Mouse (Mus musculus) forebrain, embryonic 14.5 days (tissue): ENCODE measurements around the gene Krcc1. TPM values are rescaled to one million over a fixed set of nuclear protein-coding genes. Genes with fewer than 3 reads are reported as not detected.

Source experiments
- ATAC-seq: fragments of 200-750 bp; cut with Nextera tagmentation; 2 replicates; pipeline ENCODE4 v1.8.0; 2017; ENCODE audit warnings: mild to moderate bottlenecking, moderate library complexity
- DNase-seq: peaks from one replicate; pipeline ENCODE4 v3.0.0-alpha.2; 2015; ENCODE audit warnings: low spot score
- H3K27ac ChIP-seq: fragments of 300-500 bp; sonication (generic); 2 replicates; pipeline ENCODE4 v1.5.1; 2014; ENCODE audit warnings: low read depth, mild to moderate bottlenecking, control low read depth, low read length, moderate library complexity
- H3K27me3 ChIP-seq: fragments of 300-500 bp; sonication (generic); replicated peaks from 2 replicates; pipeline ENCODE4 v1.6.1; 2014; ENCODE audit warnings: low read length, control low read depth, mixed read lengths; ENCODE audit not compliant: control insufficient read depth, insufficient read depth
- H3K36me3 ChIP-seq: fragments of 300-500 bp; sonication (generic); 2 replicates; pipeline ENCODE4 v1.6.1; 2014; ENCODE audit warnings: low read length, control low read depth; ENCODE audit not compliant: control insufficient read depth, insufficient read depth
- H3K4me1 ChIP-seq: fragments of 300-500 bp; sonication (generic); 2 replicates; pipeline ENCODE4 v1.6.1; 2014; ENCODE audit warnings: antibody characterized with exemption, low read length, control low read depth; ENCODE audit not compliant: control insufficient read depth, insufficient read depth
- H3K4me2 ChIP-seq: fragments of 300-500 bp; sonication (generic); 2 replicates; pipeline ENCODE4 v1.6.1; 2014; ENCODE audit warnings: mild to moderate bottlenecking, control low read depth, low read length
- H3K4me3 ChIP-seq: fragments of 300-500 bp; sonication (generic); 2 replicates; pipeline ENCODE4 v1.5.1; 2014; ENCODE audit warnings: low read depth, low read length, control low read depth
- H3K9ac ChIP-seq: fragments of 300-500 bp; sonication (generic); 2 replicates; pipeline ENCODE4 v1.6.1; 2014; ENCODE audit warnings: mild to moderate bottlenecking, low read length, control low read depth, moderate library complexity
- H3K9me3 ChIP-seq: fragments of 300-500 bp; sonication (generic); replicated peaks from 2 replicates; pipeline ENCODE4 v1.6.1; 2016; ENCODE audit warnings: low read length, control low read depth, mixed read lengths; ENCODE audit not compliant: control insufficient read depth
- WGBS: fragments of 180-500 bp; shearing (Covaris S2); extraction: QIAGEN DNeasy Blood & Tissue Kit; methylation state at CpG from one replicate; pipeline ENCODE4 v1.1.7; 2014; 5-methylcytosine and 5-hydroxymethylcytosine counted together
- polyA plus RNA-seq: library from polyadenylated mRNA; unstranded; fragments of >200 nt; fragmentation: Nextera tagmentation; extraction: Ambion mirVana; gene quantifications from 2 replicates; pipeline ENCODE4 v1.2.1, GENCODE M21; 2014

Krcc1 gene
- polyA plus RNA-seq, 1 experiment from 2014 or later: 23.6 TPM

DNA sequence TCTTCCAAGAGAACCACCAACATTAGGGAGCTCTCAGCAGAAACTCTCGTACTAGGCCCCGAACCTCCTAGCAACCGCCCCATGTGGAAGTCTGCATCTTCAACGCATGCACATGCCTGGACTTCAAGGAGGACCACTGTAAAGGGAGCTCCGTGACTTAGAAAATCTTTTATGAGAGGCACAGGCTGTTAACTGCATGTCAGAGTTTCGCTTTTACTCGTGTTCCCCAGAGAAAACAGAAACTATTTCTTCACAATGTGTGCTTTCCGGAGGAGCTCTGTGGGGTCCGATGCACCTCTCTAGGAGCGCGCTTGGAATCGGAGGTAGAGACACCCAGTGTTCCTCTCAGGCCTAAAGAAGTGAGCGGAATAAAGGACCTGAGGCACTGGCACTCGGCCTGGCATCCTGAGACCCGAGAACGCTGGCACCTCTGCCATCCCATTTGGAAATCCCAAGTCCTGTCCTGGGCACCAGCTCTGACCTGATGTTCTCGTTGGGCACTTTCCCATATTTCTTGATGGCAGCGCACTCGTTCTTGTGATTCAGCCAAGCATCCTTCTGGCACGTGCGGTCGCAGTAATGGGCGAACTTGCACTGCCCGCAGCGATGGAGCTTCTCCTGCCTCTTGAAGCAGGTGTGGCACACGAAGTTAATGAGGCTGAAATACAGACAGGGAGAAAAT lies 32.3 kb upstream of the Krcc1 start:
- Histone ChIP-seq H3K27ac (no peak overlapping the region), H3K4me3 (no peak overlapping the region), H3K36me3 (no peaks in the 10 kb centered on the region), H3K4me2 (no peak overlapping the region), H3K9me3 (no peaks in the 10 kb centered on the region), H3K4me1 (no peaks in the 10 kb centered on the region), H3K27me3 (no peaks in the 10 kb centered on the region), H3K9ac (no peak overlapping the region)
- no peak for DNase-seq
- 88% methylated on average over 26 of the region's 26 CpGs for WGBS
- no peak for ATAC-seq

DNA sequence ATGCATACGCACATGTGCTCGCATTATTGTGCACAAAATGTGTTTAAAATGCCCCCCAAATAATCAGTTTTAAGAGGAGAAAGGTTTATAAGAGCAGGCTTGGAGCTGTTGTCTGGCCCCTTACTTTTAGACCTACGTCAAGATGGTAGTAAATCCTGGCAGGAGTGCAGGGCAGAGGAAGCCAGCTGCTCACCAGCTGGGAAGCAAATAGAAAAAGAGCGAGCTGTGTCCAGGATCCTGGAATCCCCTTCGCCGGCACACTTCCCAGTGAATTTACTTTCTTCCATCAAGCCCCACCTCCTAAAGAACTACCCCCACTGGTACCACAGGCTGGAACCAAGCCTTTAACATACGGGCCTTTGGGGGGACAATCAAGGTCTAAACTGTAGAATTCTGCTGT lies 30.6 kb upstream of the Krcc1 start:
- H3K27me3 ChIP-seq: no peaks in the 10 kb centered on the region
- ATAC-seq (no peak), DNase-seq (no peak)
- no peak overlapping the region for H3K9ac ChIP-seq
- no peaks in the 10 kb centered on the region for H3K36me3 ChIP-seq
- no peak overlapping the region for H3K27ac ChIP-seq
- no peaks in the 10 kb centered on the region for H3K4me1 ChIP-seq
- WGBS: 91% methylated on average over 7 of the region's 7 CpGs
- H3K4me2 ChIP-seq: no peak overlapping the region
- no peak overlapping the region for H3K4me3 ChIP-seq
- H3K9me3 ChIP-seq: no peaks in the 10 kb centered on the region

DNA sequence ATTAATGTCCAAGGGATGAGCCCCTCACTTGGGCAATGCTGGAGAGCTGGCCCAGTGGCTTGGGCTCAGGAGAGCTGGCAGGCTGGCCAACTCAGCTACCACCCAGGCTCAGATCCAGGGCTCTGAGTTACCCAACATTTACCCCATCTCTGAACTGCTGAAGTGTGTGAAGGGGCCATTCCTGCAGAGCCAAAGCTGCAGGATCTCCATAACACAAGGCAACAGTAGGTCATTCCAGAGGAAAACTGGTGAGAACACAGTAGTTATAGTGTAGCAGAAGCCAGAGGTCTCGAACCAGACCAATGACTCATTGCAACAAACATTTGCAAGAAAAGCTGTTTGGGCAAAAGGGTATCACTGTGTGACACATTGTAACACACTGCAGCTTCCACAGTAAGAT lies 28.7 kb upstream of the Krcc1 start:
- DNase-seq (no peak), ATAC-seq (no peak)
- Histone ChIP-seq H3K27ac (no peak overlapping the region), H3K4me2 (no peak overlapping the region), H3K4me3 (no peak overlapping the region), H3K9ac (no peak overlapping the region), H3K4me1 (no peaks in the 10 kb centered on the region), H3K9me3 (no peaks in the 10 kb centered on the region), H3K36me3 (no peaks in the 10 kb centered on the region), H3K27me3 (no peaks in the 10 kb centered on the region)
- WGBS: 88% methylated on average over 1 of the region's 1 CpGs

DNA sequence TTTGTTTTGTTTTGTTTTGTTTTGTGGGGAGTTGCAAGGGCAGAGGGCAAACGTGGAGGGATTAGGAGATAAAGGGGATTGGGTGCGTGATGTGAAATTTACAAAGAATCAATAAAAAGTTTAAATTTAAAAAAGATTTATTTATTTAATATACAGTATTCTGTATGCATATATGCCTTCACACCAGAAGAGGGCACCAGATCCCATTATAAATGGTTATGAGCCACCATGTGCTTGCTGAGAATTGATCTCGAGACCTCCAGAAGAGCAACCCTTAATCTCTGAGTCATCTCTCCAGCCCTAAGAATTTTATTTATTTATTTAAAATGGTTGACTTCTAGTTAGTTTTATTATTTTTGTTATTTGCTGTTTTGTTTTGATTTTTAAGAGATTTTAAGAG lies 28.2 kb upstream of the Krcc1 start:
- H3K36me3 ChIP-seq: no peaks in the 10 kb centered on the region
- H3K9me3 ChIP-seq: no peaks in the 10 kb centered on the region
- no peak overlapping the region for H3K4me3 ChIP-seq
- WGBS: 89% methylated on average over 3 of the region's 3 CpGs
- H3K27me3 ChIP-seq: no peaks in the 10 kb centered on the region
- ATAC-seq (no peak), DNase-seq (no peak)
- no peak overlapping the region for H3K9ac ChIP-seq
- no peak overlapping the region for H3K27ac ChIP-seq
- H3K4me2 ChIP-seq: no peak overlapping the region
- no peaks in the 10 kb centered on the region for H3K4me1 ChIP-seq

DNA sequence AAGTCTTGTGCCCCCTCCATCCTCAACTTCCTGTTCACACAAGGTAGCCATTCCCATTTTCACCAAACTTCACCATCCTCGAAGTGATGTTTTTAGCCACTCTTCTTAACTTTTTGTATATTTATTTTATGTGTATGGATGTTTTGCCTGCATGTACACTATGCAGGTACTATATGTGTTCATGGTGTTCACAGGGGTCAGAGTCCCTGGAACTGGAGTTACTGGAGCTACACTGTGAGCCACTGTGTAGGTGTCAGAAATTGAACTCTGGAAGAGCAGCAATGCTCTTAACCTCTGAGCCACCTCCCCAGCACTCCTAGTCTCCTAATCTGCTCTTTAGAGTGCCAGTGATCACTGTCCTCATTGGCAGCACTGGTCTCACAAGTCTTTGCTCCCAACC lies 23.1 kb upstream of the Krcc1 start:
- Histone ChIP-seq H3K9ac (no peak overlapping the region), H3K27ac (no peak overlapping the region), H3K9me3 (no peaks in the 10 kb centered on the region), H3K4me3 (no peak overlapping the region), H3K4me2 (no peak overlapping the region), H3K27me3 (no peaks in the 10 kb centered on the region), H3K4me1 (no peaks in the 10 kb centered on the region), H3K36me3 (no peaks in the 10 kb centered on the region)
- whole genome bisulfite sequencing: 98% methylated on average over 1 of the region's 1 CpGs
- no peak for DNase-seq
- no peak for ATAC-seq

DNA sequence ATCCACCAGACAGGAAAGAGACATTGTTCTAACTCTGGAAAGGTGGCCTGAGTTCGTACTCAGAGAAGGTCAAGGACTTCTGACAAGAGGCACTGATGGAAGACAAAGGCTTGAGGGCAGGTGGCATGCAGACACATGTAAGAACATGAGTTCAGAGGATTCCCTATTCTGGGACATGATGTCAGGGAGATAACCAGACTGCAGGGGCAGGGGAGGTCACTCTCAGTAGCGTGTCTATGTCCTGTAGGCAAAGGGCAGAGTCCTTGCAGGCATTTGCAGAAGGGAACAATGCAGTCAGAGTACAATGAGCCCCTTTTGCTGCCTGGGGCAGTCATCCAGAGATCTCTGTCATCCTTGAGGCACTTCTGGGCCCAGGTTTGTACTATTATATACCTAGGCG lies 21.9 kb upstream of the Krcc1 start:
- no peak overlapping the region for H3K4me3 ChIP-seq
- ATAC-seq (no peak), DNase-seq (no peak)
- no peak overlapping the region for H3K4me2 ChIP-seq
- no peaks in the 10 kb centered on the region for H3K9me3 ChIP-seq
- H3K4me1 ChIP-seq: no peaks in the 10 kb centered on the region
- H3K27ac ChIP-seq: no peak overlapping the region
- no peaks in the 10 kb centered on the region for H3K27me3 ChIP-seq
- no peaks in the 10 kb centered on the region for H3K36me3 ChIP-seq
- H3K9ac ChIP-seq: no peak overlapping the region
- 75% methylated on average over 3 of the region's 3 CpGs for WGBS

DNA sequence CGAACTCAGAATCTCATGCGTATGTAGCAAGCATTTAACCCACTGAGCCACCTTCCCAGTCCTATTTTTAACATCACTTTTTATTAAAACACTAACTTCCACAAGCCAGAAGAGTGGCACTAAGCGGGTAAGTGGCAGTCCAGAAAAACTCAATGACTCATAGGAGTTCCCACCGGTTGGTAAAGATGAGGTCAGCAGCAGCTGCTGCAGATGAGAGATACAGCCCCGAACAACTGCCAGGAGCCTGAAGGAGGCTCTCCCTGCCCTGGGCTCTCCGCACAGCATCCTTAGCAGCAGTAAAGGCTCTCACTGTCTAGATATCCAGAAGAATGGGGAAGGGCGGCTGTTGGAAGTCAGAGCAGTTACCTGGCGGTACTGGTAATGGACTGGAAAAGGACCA lies 20.5 kb upstream of the Krcc1 start:
- 89% methylated on average over 8 of the region's 8 CpGs for WGBS
- H3K4me3 ChIP-seq: no peak overlapping the region
- ATAC-seq: no peak

DNA sequence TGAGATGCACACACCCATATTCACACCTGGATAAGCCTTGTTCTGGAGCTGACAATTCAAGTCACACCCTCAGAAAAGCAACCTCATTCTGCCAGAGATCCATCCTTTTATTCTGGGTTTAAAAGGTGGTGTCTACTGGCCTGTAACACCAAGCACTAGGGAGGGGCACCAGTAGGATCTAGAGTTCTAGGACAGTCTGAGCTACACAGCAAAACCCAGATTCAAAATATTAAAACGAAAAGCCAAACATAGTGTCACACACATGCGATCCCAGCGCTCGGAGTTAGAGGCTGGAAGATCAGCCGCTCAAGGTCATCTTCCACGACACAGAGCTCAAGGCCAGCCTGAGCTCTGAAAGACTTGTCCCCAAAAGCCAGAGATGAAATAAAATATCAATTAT lies 17.0 kb upstream of the Krcc1 start:
- no peak overlapping the region for H3K4me3 ChIP-seq
- no peak overlapping the region for H3K9ac ChIP-seq
- H3K9me3 ChIP-seq: no peaks in the 10 kb centered on the region
- DNase-seq (no peak), ATAC-seq (no peak)
- 90% methylated on average over 6 of the region's 6 CpGs for WGBS
- H3K27me3 ChIP-seq: no peaks in the 10 kb centered on the region
- H3K4me1 ChIP-seq: no peaks in the 10 kb centered on the region
- no peak overlapping the region for H3K27ac ChIP-seq
- H3K36me3 ChIP-seq: no peaks in the 10 kb centered on the region
- no peak overlapping the region for H3K4me2 ChIP-seq

More for the DNA sequence above, 20.5 kb upstream of the Krcc1 start:
- H3K27ac ChIP-seq: no peak overlapping the region
- no peaks in the 10 kb centered on the region for H3K9me3 ChIP-seq
- H3K27me3 ChIP-seq: no peaks in the 10 kb centered on the region
- no peak overlapping the region for H3K4me2 ChIP-seq
- no peaks in the 10 kb centered on the region for H3K4me1 ChIP-seq
- no peak for DNase-seq
- no peak overlapping the region for H3K9ac ChIP-seq
- no peaks in the 10 kb centered on the region for H3K36me3 ChIP-seq

DNA sequence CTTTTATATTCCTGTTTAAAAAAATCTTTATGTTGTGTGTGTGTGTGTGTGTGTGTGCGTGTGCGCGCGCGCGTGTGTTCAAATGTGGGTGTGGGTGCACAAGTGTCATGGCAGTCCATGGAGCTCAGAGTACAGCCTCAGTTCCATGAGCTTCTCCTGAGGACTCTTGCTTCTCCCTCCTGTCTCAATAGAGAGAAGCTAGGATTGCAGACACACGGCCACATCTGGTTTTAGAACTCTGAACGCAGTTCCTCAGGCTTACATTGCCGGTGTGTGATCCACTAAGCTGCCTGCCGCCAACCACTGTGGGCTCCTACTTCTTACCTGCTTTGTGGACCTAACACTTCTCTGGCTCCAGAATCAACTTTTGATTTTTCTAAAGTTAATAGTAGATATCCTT lies 15.3 kb upstream of the Krcc1 start:
- ATAC-seq: no peak
- no peak overlapping the region for H3K4me3 ChIP-seq
- no peaks in the 10 kb centered on the region for H3K9me3 ChIP-seq
- no peak for DNase-seq
- no peaks in the 10 kb centered on the region for H3K27me3 ChIP-seq
- no peak overlapping the region for H3K4me2 ChIP-seq
- WGBS: 95% methylated on average over 10 of the region's 10 CpGs
- no peak overlapping the region for H3K27ac ChIP-seq
- H3K36me3 ChIP-seq: no peaks in the 10 kb centered on the region
- no peaks in the 10 kb centered on the region for H3K4me1 ChIP-seq
- H3K9ac ChIP-seq: no peak overlapping the region
